Mouse (Mus musculus): ENCODE data around the gene Tuba1c.

DNA sequence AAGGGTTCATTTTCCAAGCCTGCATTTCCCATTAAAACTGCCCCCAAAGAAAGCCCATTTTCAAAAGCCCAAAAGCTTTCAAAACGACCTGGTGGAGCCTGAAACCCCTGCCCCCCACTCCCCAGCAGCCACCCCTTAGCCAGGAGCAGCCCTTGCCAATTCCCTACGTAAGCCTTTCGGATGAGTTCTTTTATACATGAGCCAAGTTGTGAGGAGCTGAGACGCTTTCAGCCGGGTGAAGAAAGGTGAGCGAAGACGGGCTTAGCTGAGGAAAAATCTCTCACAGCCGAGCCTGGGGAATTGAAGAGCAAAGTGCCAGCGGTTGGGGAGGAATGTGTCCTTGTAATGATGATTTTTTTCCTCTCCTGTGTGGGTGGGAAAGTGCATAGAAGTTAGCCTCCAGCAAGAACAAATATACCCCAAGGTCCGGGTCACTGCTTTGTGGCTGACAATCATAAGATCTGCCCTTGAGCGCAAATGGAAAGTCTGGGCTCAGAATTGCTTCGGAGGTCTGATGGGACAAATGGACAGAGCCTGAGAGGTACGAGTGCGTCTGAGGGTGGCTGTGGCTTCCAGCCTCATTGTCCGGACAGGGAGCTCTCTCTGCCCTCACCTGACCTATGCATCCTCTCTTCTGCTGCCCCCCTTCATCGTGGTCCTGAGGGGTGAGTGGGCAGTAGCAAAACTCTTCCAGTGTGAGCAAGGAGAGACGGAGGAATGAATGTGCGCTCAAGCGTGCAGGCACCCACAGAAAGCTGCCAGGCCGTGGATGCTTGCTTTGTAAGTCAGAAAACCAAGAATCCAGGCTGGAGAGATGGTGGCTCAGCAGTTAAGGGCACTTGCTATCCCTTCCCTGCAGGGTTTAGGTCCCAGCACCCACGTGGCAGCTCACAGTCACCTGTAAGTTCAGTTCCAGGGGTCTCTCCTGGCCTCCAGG lies 11.5 kb downstream of the Tuba1c start:
- TF ChIP-seq CTCF (IDR thresholded peaks at IDR 0.05; ENCODE audit: low read depth) = no peak
- no peak for TF ChIP-seq EP300 (IDR thresholded peaks at IDR 0.05; ENCODE audit: low read depth)

Data from liver, embryonic 14.5 days (tissue).